Mouse (Mus musculus) cerebellum, adult 2 months (tissue): ENCODE measurements around the gene H3f3a.

ENCODE experiments used
- CTCF ChIP-seq: fragments of 200-500 bp; IDR thresholded peaks from 2 replicates; pipeline ENCODE4 v1.5.1; 2011; ENCODE audit warnings: low read depth, mild to moderate bottlenecking, control low read depth, low read length, moderate library complexity, borderline replicate concordance; ENCODE audit not compliant: insufficient read depth
- POLR2A ChIP-seq: fragments of 200-500 bp; IDR thresholded peaks from 2 replicates; pipeline ENCODE4 v1.6.1; 2011; ENCODE audit warnings: low read length, control low read depth, borderline replicate concordance; ENCODE audit not compliant: insufficient read depth

GRCm38 (mm10) chr1:180762180-180762579, 51.6 kb downstream of the H3f3a start:
- TF ChIP-seq CTCF (no peak), POLR2A (no peak)
